Mouse (Mus musculus) adrenal gland, postnatal 25 days (tissue): ENCODE data around the gene Trnp1. TPM values are rescaled to one million over a fixed set of nuclear protein-coding genes. Genes with fewer than 3 reads are reported as not detected.

ENCODE experiments used
- DNase-seq: peaks from one replicate; pipeline ENCODE4 v3.0.0; 2021; ENCODE audit warnings: mixed read lengths
- total RNA-seq: library from RNA; stranded (reverse); gene quantifications from 2 replicates; pipeline ENCODE4 v1.2.3, GENCODE M21; 2021

Trnp1 gene
- total RNA-seq, 1 experiment from 2014 or later: 4.6 TPM

GRCm38 (mm10) chr4:133460796-133461325, 37.5 kb downstream of the Trnp1 start:
- no peak for DNase-seq

- no peak for DNase-seq
Measured at GRCm38 (mm10) chr4:133460006-133460405, 38.3 kb downstream of the Trnp1 start.

GRCm38 (mm10) chr4:133458044-133458443, 40.3 kb downstream of the Trnp1 start:
- no peak for DNase-seq

- no peak for DNase-seq
Measured at GRCm38 (mm10) chr4:133452433-133452832, 45.9 kb downstream of the Trnp1 start.

GRCm38 (mm10) chr4:133451536-133451935, 46.8 kb downstream of the Trnp1 start:
- DNase-seq: peak; percentile 88

- DNase-seq: peak; percentile 54
Measured at GRCm38 (mm10) chr4:133449726-133450125, 48.6 kb downstream of the Trnp1 start.

GRCm38 (mm10) chr4:133448708-133449388, 49.5 kb downstream of the Trnp1 start:
- no peak for DNase-seq

- DNase-seq: no peak
Measured at GRCm38 (mm10) chr4:133447967-133448366, 50.4 kb downstream of the Trnp1 start.

- DNase-seq: no peak
Measured at GRCm38 (mm10) chr4:133447366-133447765, 51.0 kb downstream of the Trnp1 start.

- DNase-seq: no peak
Measured at GRCm38 (mm10) chr4:133445727-133446126, 52.6 kb downstream of the Trnp1 start.

- DNase-seq: no peak
Measured at GRCm38 (mm10) chr4:133443085-133443484, 55.3 kb downstream of the Trnp1 start.

GRCm38 (mm10) chr4:133442194-133442593, 56.2 kb downstream of the Trnp1 start:
- DNase-seq: no peak

Other genes with a start within 250 kb of the Trnp1 start
- gene Sytl1, start 235.4 kb downstream of the Trnp1 start, total RNA-seq: 1.9 and 2.0 TPM in 2 replicates
- 60.2 and 73.3 TPM in 2 replicates for gene Tmem222, start 220.8 kb downstream of the Trnp1 start, total RNA-seq
- 46.7 and 60.7 TPM in 2 replicates for gene Wdtc1, start 145.1 kb downstream of the Trnp1 start, total RNA-seq
- gene Slc9a1, start 128.8 kb downstream of the Trnp1 start, total RNA-seq: 70.4 and 70.7 TPM in 2 replicates
- gene Tent5b, start 18.4 kb downstream of the Trnp1 start, total RNA-seq: 0.76 and 1.2 TPM in 2 replicates
- gene Kdf1, start 20.4 kb upstream of the Trnp1 start, total RNA-seq: 2.8 and 5.1 TPM in 2 replicates
- 171 and 211 TPM in 2 replicates for gene Nudc, start 47.4 kb upstream of the Trnp1 start, total RNA-seq
- gene Nr0b2, start 54.8 kb upstream of the Trnp1 start, total RNA-seq: 55.6 and 58.0 TPM in 2 replicates
- 5.9 and 8.3 TPM in 2 replicates for gene Gpatch3, start 76.2 kb upstream of the Trnp1 start, total RNA-seq
- 15.8 and 16.1 TPM in 2 replicates for gene Gpn2, start 85.8 kb upstream of the Trnp1 start, total RNA-seq
- 1.3 and 1.7 TPM in 2 replicates for gene Sfn, start 103.6 kb upstream of the Trnp1 start, total RNA-seq
- 20.9 and 23.0 TPM in 2 replicates for gene Zdhhc18, start 151.6 kb upstream of the Trnp1 start, total RNA-seq
- 17.1 and 24.6 TPM in 2 replicates for gene Pigv, start 174.1 kb upstream of the Trnp1 start, total RNA-seq